Mouse (Mus musculus) forebrain, embryonic 13.5 days (tissue): ENCODE data around the gene Clec16a. TPM values are rescaled to one million over a fixed set of nuclear protein-coding genes. Genes with fewer than 3 reads are reported as not detected.

ENCODE experiments used
- ATAC-seq: fragments of 200-750 bp; cut with Nextera tagmentation; 2 replicates; pipeline ENCODE4 v1.8.0; 2017
- H3K27ac ChIP-seq: fragments of 300-500 bp; sonication (generic); 2 replicates; pipeline ENCODE4 v1.5.1; 2015; ENCODE audit warnings: inconsistent platforms, mild to moderate bottlenecking, moderate library complexity
- H3K27me3 ChIP-seq: fragments of 300-500 bp; sonication (generic); 2 replicates; pipeline ENCODE4 v1.6.1; 2015; ENCODE audit warnings: mild to moderate bottlenecking, inconsistent platforms
- H3K36me3 ChIP-seq: fragments of 300-500 bp; sonication (generic); 2 replicates; pipeline ENCODE4 v1.6.1; 2015; ENCODE audit warnings: mild to moderate bottlenecking, inconsistent platforms; ENCODE audit not compliant: poor library complexity, severe bottlenecking
- H3K4me1 ChIP-seq: fragments of 300-500 bp; sonication (generic); 2 replicates; pipeline ENCODE4 v1.6.1; 2015; ENCODE audit warnings: inconsistent platforms
- H3K4me2 ChIP-seq: fragments of 300-500 bp; sonication (generic); 2 replicates; pipeline ENCODE4 v1.6.1; 2015; ENCODE audit warnings: inconsistent platforms, mild to moderate bottlenecking, moderate library complexity
- H3K4me3 ChIP-seq: fragments of 300-500 bp; sonication (generic); 2 replicates; pipeline ENCODE4 v1.5.1; 2015; ENCODE audit warnings: mild to moderate bottlenecking, inconsistent platforms
- H3K9ac ChIP-seq: fragments of 300-500 bp; sonication (generic); 2 replicates; pipeline ENCODE4 v1.6.1; 2015; ENCODE audit warnings: mild to moderate bottlenecking, inconsistent platforms
- H3K9me3 ChIP-seq: fragments of 300-500 bp; sonication (generic); replicated peaks from 2 replicates; pipeline ENCODE4 v1.6.1; 2016; ENCODE audit warnings: inconsistent platforms
- WGBS: fragments of 180-500 bp; shearing (Covaris S2); methylation state at CpG from one replicate; pipeline ENCODE4 v1.1.7; 2015; 5-methylcytosine and 5-hydroxymethylcytosine counted together
- polyA plus RNA-seq: library from polyadenylated mRNA; unstranded; fragments of >200 nt; fragmentation: Nextera tagmentation; extraction: Ambion mirVana; gene quantifications from 2 replicates; pipeline ENCODE4 v1.2.1, GENCODE M21; 2015

The Clec16a gene
- polyA plus RNA-seq, 1 experiment from 2014 or later: 61.7 TPM

- 60% methylated on average over 6 of the region's 6 CpGs for WGBS
- Histone ChIP-seq H3K36me3 (no peaks in the 10 kb centered on the region), H3K4me1 (peaks cover 5% of the 10 kb centered on the region; the same call in 1 of the 2 replicates)
Measured at GRCm38 (mm10) chr16:10719971-10720370, 174.8 kb downstream of the Clec16a start.

GRCm38 (mm10) chr16:10722882-10723544 is 177.9 kb downstream of the Clec16a start:
- no peaks in the 10 kb centered on the region for H3K4me1 ChIP-seq
- no peak for ATAC-seq
- no peak overlapping the region; the same call in 1 of the 2 replicates for H3K9ac ChIP-seq
- WGBS: 75% methylated on average over 1 of the region's 1 CpGs
- H3K9me3 ChIP-seq: no peaks in the 10 kb centered on the region
- no peak overlapping the region for H3K4me3 ChIP-seq
- no peak overlapping the region for H3K27ac ChIP-seq
- H3K27me3 ChIP-seq: no peaks in the 10 kb centered on the region
- H3K36me3 ChIP-seq: no peaks in the 10 kb centered on the region
- no peak overlapping the region for H3K4me2 ChIP-seq

More at GRCm38 (mm10) chr16:10719971-10720370, 174.8 kb downstream of the Clec16a start:
- 0 out of 2 replicates have a peak, but pooled peaks have one; percentile 30 for ATAC-seq
- H3K9me3 ChIP-seq: no peaks in the 10 kb centered on the region
- H3K4me2 ChIP-seq: no peak overlapping the region
- no peak overlapping the region for H3K27ac ChIP-seq
- H3K4me3 ChIP-seq: no peak overlapping the region
- no peaks in the 10 kb centered on the region for H3K27me3 ChIP-seq
- no peak overlapping the region for H3K9ac ChIP-seq

- H3K36me3 ChIP-seq: no peaks in the 10 kb centered on the region
- H3K4me1 ChIP-seq: no peaks in the 10 kb centered on the region
- no peak overlapping the region for H3K4me3 ChIP-seq
- H3K27ac ChIP-seq: no peak overlapping the region
- H3K9ac ChIP-seq: no peak overlapping the region
- WGBS: 84% methylated on average over 5 of the region's 5 CpGs
- ATAC-seq: no peak
- no peak overlapping the region for H3K4me2 ChIP-seq
- H3K9me3 ChIP-seq: no peaks in the 10 kb centered on the region
- no peaks in the 10 kb centered on the region for H3K27me3 ChIP-seq
Measured at GRCm38 (mm10) chr16:10723816-10724647, 178.9 kb downstream of the Clec16a start.

GRCm38 (mm10) chr16:10725156-10725555 is 180.0 kb downstream of the Clec16a start:
- ATAC-seq: no peak
- WGBS: 57% methylated on average over 2 of the region's 2 CpGs
- H3K27me3 ChIP-seq: no peaks in the 10 kb centered on the region

GRCm38 (mm10) chr16:10727630-10728029 is 182.5 kb downstream of the Clec16a start:
- Histone ChIP-seq H3K9ac (no peak overlapping the region), H3K27me3 (no peaks in the 10 kb centered on the region), H3K9me3 (no peaks in the 10 kb centered on the region), H3K4me3 (no peak overlapping the region), H3K4me2 (no peak overlapping the region), H3K36me3 (no peaks in the 10 kb centered on the region), H3K4me1 (no peaks in the 10 kb centered on the region), H3K27ac (no peak overlapping the region)
- no peak for ATAC-seq
- WGBS: 78% methylated on average over 4 of the region's 4 CpGs

More at GRCm38 (mm10) chr16:10725156-10725555, 180.0 kb downstream of the Clec16a start:
- Histone ChIP-seq H3K4me1 (no peaks in the 10 kb centered on the region), H3K36me3 (no peaks in the 10 kb centered on the region), H3K4me3 (no peak overlapping the region), H3K4me2 (no peak overlapping the region), H3K9ac (no peak overlapping the region), H3K9me3 (no peaks in the 10 kb centered on the region), H3K27ac (no peak overlapping the region)

- 75% methylated on average over 3 of the region's 3 CpGs for WGBS
- H3K4me1 ChIP-seq: no peaks in the 10 kb centered on the region
- no peaks in the 10 kb centered on the region for H3K9me3 ChIP-seq
- H3K9ac ChIP-seq: no peak overlapping the region
- H3K4me3 ChIP-seq: no peak overlapping the region
- ATAC-seq: no peak
- no peak overlapping the region for H3K27ac ChIP-seq
- no peaks in the 10 kb centered on the region for H3K36me3 ChIP-seq
- no peaks in the 10 kb centered on the region for H3K27me3 ChIP-seq
- no peak overlapping the region for H3K4me2 ChIP-seq
Measured at GRCm38 (mm10) chr16:10728886-10729285, 183.7 kb downstream of the Clec16a start.

- Histone ChIP-seq H3K9me3 (no peaks in the 10 kb centered on the region), H3K9ac (no peak overlapping the region), H3K36me3 (no peaks in the 10 kb centered on the region), H3K27ac (no peak overlapping the region), H3K27me3 (no peaks in the 10 kb centered on the region), H3K4me2 (no peak overlapping the region), H3K4me1 (no peaks in the 10 kb centered on the region), H3K4me3 (no peak overlapping the region)
- 73% methylated on average over 4 of the region's 4 CpGs for WGBS
- no peak for ATAC-seq
Measured at GRCm38 (mm10) chr16:10730941-10731340, 185.8 kb downstream of the Clec16a start.

GRCm38 (mm10) chr16:10731785-10732184 is 186.6 kb downstream of the Clec16a start:
- H3K27me3 ChIP-seq: no peaks in the 10 kb centered on the region
- 72% methylated on average over 4 of the region's 4 CpGs for WGBS
- no peak overlapping the region for H3K9ac ChIP-seq

GRCm38 (mm10) chr16:10732421-10732820 is 187.3 kb downstream of the Clec16a start:
- no peak for ATAC-seq
- H3K27me3 ChIP-seq: no peaks in the 10 kb centered on the region
- WGBS: 89% methylated on average over 5 of the region's 5 CpGs

More at GRCm38 (mm10) chr16:10731785-10732184, 186.6 kb downstream of the Clec16a start:
- no peaks in the 10 kb centered on the region for H3K9me3 ChIP-seq
- no peak for ATAC-seq
- no peaks in the 10 kb centered on the region for H3K4me1 ChIP-seq
- H3K4me2 ChIP-seq: no peak overlapping the region
- no peaks in the 10 kb centered on the region for H3K36me3 ChIP-seq
- no peak overlapping the region for H3K4me3 ChIP-seq
- H3K27ac ChIP-seq: no peak overlapping the region

GRCm38 (mm10) chr16:10735781-10736180 is 190.6 kb downstream of the Clec16a start:
- Histone ChIP-seq H3K9ac (no peak overlapping the region), H3K9me3 (no peaks in the 10 kb centered on the region), H3K4me3 (no peak overlapping the region), H3K27ac (no peak overlapping the region), H3K4me1 (no peaks in the 10 kb centered on the region), H3K36me3 (no peaks in the 10 kb centered on the region), H3K27me3 (no peaks in the 10 kb centered on the region), H3K4me2 (no peak overlapping the region)
- no peak for ATAC-seq
- 87% methylated on average over 2 of the region's 2 CpGs for WGBS

More at GRCm38 (mm10) chr16:10732421-10732820, 187.3 kb downstream of the Clec16a start:
- Histone ChIP-seq H3K4me1 (no peaks in the 10 kb centered on the region), H3K9ac (no peak overlapping the region), H3K4me3 (no peak overlapping the region), H3K9me3 (no peaks in the 10 kb centered on the region), H3K4me2 (no peak overlapping the region), H3K27ac (no peak overlapping the region), H3K36me3 (no peaks in the 10 kb centered on the region)

- H3K4me1 ChIP-seq: no peaks in the 10 kb centered on the region
- 74% methylated on average over 10 of the region's 10 CpGs for WGBS
- H3K36me3 ChIP-seq: no peaks in the 10 kb centered on the region
- no peaks in the 10 kb centered on the region for H3K9me3 ChIP-seq
- H3K9ac ChIP-seq: no peak overlapping the region
- no peak overlapping the region for H3K4me3 ChIP-seq
- H3K27ac ChIP-seq: no peak overlapping the region
- H3K27me3 ChIP-seq: no peaks in the 10 kb centered on the region
- H3K4me2 ChIP-seq: no peak overlapping the region
- no peak for ATAC-seq
Measured at GRCm38 (mm10) chr16:10736364-10736763, 191.2 kb downstream of the Clec16a start.

- H3K4me1 ChIP-seq: no peaks in the 10 kb centered on the region
- WGBS: 54% methylated on average over 2 of the region's 2 CpGs
- H3K9me3 ChIP-seq: no peaks in the 10 kb centered on the region
- no peak overlapping the region for H3K9ac ChIP-seq
- H3K4me3 ChIP-seq: no peak overlapping the region
- no peak for ATAC-seq
- H3K36me3 ChIP-seq: no peaks in the 10 kb centered on the region
- H3K27ac ChIP-seq: no peak overlapping the region
- H3K27me3 ChIP-seq: no peaks in the 10 kb centered on the region
- H3K4me2 ChIP-seq: no peak overlapping the region
Measured at GRCm38 (mm10) chr16:10737571-10737970, 192.4 kb downstream of the Clec16a start.
